Mouse (Mus musculus): Measurements from ENCODE around the gene Olfr661. TPM values are rescaled to one million over a fixed set of nuclear protein-coding genes. Genes with fewer than 3 reads are reported as not detected.

Gene Olfr661
- total RNA-seq (2021) = not detected
- long read RNA-seq, experiment 1 = 0 reads
- long read RNA-seq, experiment 2 = 0 reads

- DNase-seq = no peak
Observed at GRCm38 (mm10) chr7:104686201-104686600, at the start of gene Olfr661. Gene Olfr661 (plus strand): TSS chr7:104686501.

GRCm38 (mm10) chr7:104646841-104647482 is 39.3 kb upstream of the Olfr661 start, which contains the start of gene Olfr658:
Gene Olfr658 (minus strand): TSS chr7:104647305.
- peak; percentile 17 to 22 for DNase-seq

- DNase-seq = no peak
Observed at GRCm38 (mm10) chr7:104666453-104666852, 19.8 kb upstream of the Olfr661 start, which contains the start of gene Olfr659. Gene Olfr659 (plus strand): TSS chr7:104666753.

Other genes starting within 250 kb of the Olfr661 start
- 1 to 10 TPM; 4.3 to 4.9 TPM for gene Trim30a, start 221.3 kb upstream of the Olfr661 start, total RNA-seq (2021)
- gene Trim30d, start 178.7 kb upstream of the Olfr661 start, total RNA-seq (2021) = under 1 TPM; 0.87 to 0.97 TPM
- not detected for gene Olfr651, start 136.4 kb upstream of the Olfr661 start, total RNA-seq (2021)
- gene Olfr652, start 125.6 kb upstream of the Olfr661 start, total RNA-seq (2021) = not detected
- not detected for gene Olfr653, start 109.2 kb upstream of the Olfr661 start, total RNA-seq (2021)
- gene Olfr654, start 99.5 kb upstream of the Olfr661 start, total RNA-seq (2021) = not detected
- gene Olfr655, start 84.7 kb upstream of the Olfr661 start, total RNA-seq (2021) = not detected
- not detected for gene Olfr656, start 72.5 kb upstream of the Olfr661 start, total RNA-seq (2021)
- gene Olfr657, start 61.7 kb upstream of the Olfr661 start, total RNA-seq (2021) = not detected
- gene Olfr658, start 39.2 kb upstream of the Olfr661 start, total RNA-seq (2021) = not detected
- gene Olfr659, start 19.7 kb upstream of the Olfr661 start, total RNA-seq (2021) = not detected
- not detected for gene Usp17le, start 91.0 kb downstream of the Olfr661 start, total RNA-seq (2021)
- gene Usp17lb, start 156.1 kb downstream of the Olfr661 start, total RNA-seq (2021) = not detected
- not detected for gene Usp17la, start 170.5 kb downstream of the Olfr661 start, total RNA-seq (2021)
- gene Olfr665, start 191.5 kb downstream of the Olfr661 start, total RNA-seq (2021) = not detected
- gene Olfr666, start 209.5 kb downstream of the Olfr661 start, total RNA-seq (2021) = not detected
- gene Olfr667, start 235.0 kb downstream of the Olfr661 start, total RNA-seq (2021) = not detected
- not detected for gene Olfr668, start 241.6 kb downstream of the Olfr661 start, total RNA-seq (2021)
- gene Olfr669, start 247.7 kb downstream of the Olfr661 start, total RNA-seq (2021) = not detected

Measured in heart, adult 18-20 months (tissue).